Mouse (Mus musculus): ENCODE measurements around the gene Pinlyp. TPM values are rescaled to one million over a fixed set of nuclear protein-coding genes. Genes with fewer than 3 reads are reported as not detected.

The Pinlyp gene
- polyA plus RNA-seq, 1 experiment from 2014 or later = not detected

GRCm38 (mm10) chr7:24577811-24578210, 31.9 kb upstream of the Pinlyp start:
- Histone ChIP-seq H3K27ac (no peak overlapping the region), H3K4me1 (peaks cover 10% of the 10 kb centered on the region), H3K9me3 (no peaks in the 10 kb centered on the region), H3K4me3 (no peak overlapping the region), H3K27me3 (ENCODE audit: poor library complexity, severe bottlenecking) (no peaks in the 10 kb centered on the region), H3K36me3 (replicated peaks) (peaks cover 19% of the 10 kb centered on the region)
- WGBS = 95% methylated on average over 10 of the region's 10 CpGs
- no peak for DNase-seq (ENCODE audit: extremely low spot score, low spot score)

GRCm38 (mm10) chr7:24574224-24574796, 28.4 kb upstream of the Pinlyp start:
- Histone ChIP-seq H3K27me3 (ENCODE audit: poor library complexity, severe bottlenecking) (no peaks in the 10 kb centered on the region), H3K9me3 (no peaks in the 10 kb centered on the region), H3K36me3 (replicated peaks) (peaks cover 53% of the 10 kb centered on the region), H3K27ac (no peak overlapping the region), H3K4me3 (no peak overlapping the region), H3K4me1 (peaks cover 10% of the 10 kb centered on the region)
- WGBS = 64% methylated on average over 12 of the region's 12 CpGs
- DNase-seq (ENCODE audit: extremely low spot score, low spot score) = no peak

GRCm38 (mm10) chr7:24572455-24572854, 26.5 kb upstream of the Pinlyp start:
- WGBS = 54% methylated on average over 5 of the region's 5 CpGs
- Histone ChIP-seq H3K4me1 (peaks cover 10% of the 10 kb centered on the region), H3K27me3 (ENCODE audit: poor library complexity, severe bottlenecking) (no peaks in the 10 kb centered on the region), H3K36me3 (replicated peaks) (peaks cover 71% of the 10 kb centered on the region), H3K27ac (no peak overlapping the region), H3K4me3 (no peak overlapping the region), H3K9me3 (no peaks in the 10 kb centered on the region)
- no peak for DNase-seq (ENCODE audit: extremely low spot score, low spot score)

- DNase-seq (ENCODE audit: extremely low spot score, low spot score) = no peak
- 86% methylated on average over 4 of the region's 4 CpGs for WGBS
- Histone ChIP-seq H3K4me3 (no peak overlapping the region), H3K4me1 (peaks cover 10% of the 10 kb centered on the region), H3K27ac (no peak overlapping the region), H3K36me3 (replicated peaks) (peaks cover 85% of the 10 kb centered on the region), H3K9me3 (no peaks in the 10 kb centered on the region), H3K27me3 (ENCODE audit: poor library complexity, severe bottlenecking) (no peaks in the 10 kb centered on the region)
Measured at GRCm38 (mm10) chr7:24571071-24571470, 25.2 kb upstream of the Pinlyp start.

- H3K4me1 ChIP-seq = peaks cover 4% of the 10 kb centered on the region
- H3K27ac ChIP-seq = no peak overlapping the region
- no peaks in the 10 kb centered on the region for H3K27me3 ChIP-seq (ENCODE audit: poor library complexity, severe bottlenecking)
- DNase-seq (ENCODE audit: extremely low spot score, low spot score) = no peak
- 93% methylated on average over 4 of the region's 4 CpGs for WGBS
- no peaks in the 10 kb centered on the region for H3K9me3 ChIP-seq
- H3K4me3 ChIP-seq = no peak overlapping the region
- peaks cover 98% of the 10 kb centered on the region for H3K36me3 ChIP-seq (replicated peaks)
Measured at GRCm38 (mm10) chr7:24568512-24568911, 22.6 kb upstream of the Pinlyp start.

GRCm38 (mm10) chr7:24566206-24566605, 20.3 kb upstream of the Pinlyp start:
- Histone ChIP-seq H3K4me1 (no peaks in the 10 kb centered on the region), H3K27ac (no peak overlapping the region), H3K27me3 (ENCODE audit: poor library complexity, severe bottlenecking) (no peaks in the 10 kb centered on the region), H3K36me3 (replicated peaks) (peaks cover 98% of the 10 kb centered on the region), H3K4me3 (no peak overlapping the region), H3K9me3 (no peaks in the 10 kb centered on the region)
- 95% methylated on average over 9 of the region's 9 CpGs for WGBS
- DNase-seq (ENCODE audit: extremely low spot score, low spot score) = no peak

GRCm38 (mm10) chr7:24565627-24566026, 19.7 kb upstream of the Pinlyp start:
- Histone ChIP-seq H3K4me1 (no peaks in the 10 kb centered on the region), H3K27me3 (ENCODE audit: poor library complexity, severe bottlenecking) (no peaks in the 10 kb centered on the region), H3K27ac (no peak overlapping the region), H3K9me3 (no peaks in the 10 kb centered on the region), H3K36me3 (replicated peaks) (peaks cover 98% of the 10 kb centered on the region), H3K4me3 (no peak overlapping the region)
- no peak for DNase-seq (ENCODE audit: extremely low spot score, low spot score)
- 97% methylated on average over 11 of the region's 11 CpGs for WGBS

- no peaks in the 10 kb centered on the region for H3K4me1 ChIP-seq
- peak; percentile 58 for DNase-seq (ENCODE audit: extremely low spot score, low spot score)
- H3K36me3 ChIP-seq (replicated peaks) = peaks cover 98% of the 10 kb centered on the region
- WGBS = 63% methylated on average over 6 of the region's 6 CpGs
- no peaks in the 10 kb centered on the region for H3K27me3 ChIP-seq (ENCODE audit: poor library complexity, severe bottlenecking)
- no peak overlapping the region for H3K4me3 ChIP-seq
- no peaks in the 10 kb centered on the region for H3K9me3 ChIP-seq
- no peak overlapping the region for H3K27ac ChIP-seq
Measured at GRCm38 (mm10) chr7:24564607-24565265, 18.8 kb upstream of the Pinlyp start.

- 82% methylated on average over 4 of the region's 4 CpGs for WGBS
Measured at GRCm38 (mm10) chr7:24563837-24564206, 17.9 kb upstream of the Pinlyp start.

GRCm38 (mm10) chr7:24563191-24563836, 17.4 kb upstream of the Pinlyp start:
- 93% methylated on average over 8 of the region's 8 CpGs for WGBS
- H3K36me3 ChIP-seq (replicated peaks) = peaks cover 99% of the 10 kb centered on the region
- H3K27ac ChIP-seq = no peak overlapping the region
- no peaks in the 10 kb centered on the region for H3K27me3 ChIP-seq (ENCODE audit: poor library complexity, severe bottlenecking)
- DNase-seq (ENCODE audit: extremely low spot score, low spot score) = no peak
- no peaks in the 10 kb centered on the region for H3K9me3 ChIP-seq
- no peaks in the 10 kb centered on the region for H3K4me1 ChIP-seq
- H3K4me3 ChIP-seq = no peak overlapping the region

More at GRCm38 (mm10) chr7:24563837-24564206, 17.9 kb upstream of the Pinlyp start:
- DNase-seq (ENCODE audit: extremely low spot score, low spot score) = no peak
- no peaks in the 10 kb centered on the region for H3K9me3 ChIP-seq
- no peaks in the 10 kb centered on the region for H3K4me1 ChIP-seq
- peaks cover 99% of the 10 kb centered on the region for H3K36me3 ChIP-seq (replicated peaks)
- H3K27me3 ChIP-seq (ENCODE audit: poor library complexity, severe bottlenecking) = no peaks in the 10 kb centered on the region
- no peak overlapping the region for H3K27ac ChIP-seq
- no peak overlapping the region for H3K4me3 ChIP-seq

- Histone ChIP-seq H3K4me3 (no peak overlapping the region), H3K9me3 (0 out of 2 replicates have a peak, but pooled peaks cover under 1% of the 10 kb centered on the region), H3K4me1 (no peaks in the 10 kb centered on the region), H3K36me3 (replicated peaks) (peaks cover 95% of the 10 kb centered on the region), H3K27me3 (ENCODE audit: poor library complexity, severe bottlenecking) (no peaks in the 10 kb centered on the region), H3K27ac (no peak overlapping the region)
- no peak for DNase-seq (ENCODE audit: extremely low spot score, low spot score)
- 93% methylated on average over 4 of the region's 4 CpGs for WGBS
Measured at GRCm38 (mm10) chr7:24561450-24561849, 15.5 kb upstream of the Pinlyp start.

- Histone ChIP-seq H3K9me3 (0 out of 2 replicates have a peak, but pooled peaks cover 6% of the 10 kb centered on the region), H3K36me3 (replicated peaks) (peaks cover 95% of the 10 kb centered on the region), H3K4me1 (no peaks in the 10 kb centered on the region), H3K4me3 (no peak overlapping the region), H3K27ac (no peak overlapping the region), H3K27me3 (ENCODE audit: poor library complexity, severe bottlenecking) (no peaks in the 10 kb centered on the region)
- 92% methylated on average over 10 of the region's 10 CpGs for WGBS
- no peak for DNase-seq (ENCODE audit: extremely low spot score, low spot score)
Measured at GRCm38 (mm10) chr7:24555786-24556185, 9.9 kb upstream of the Pinlyp start.

Measured in forebrain, embryonic 10.5 days (tissue).